Mouse (Mus musculus) small intestine, adult 2 months (tissue): ENCODE measurements at regions not wholly inside any gene's neighbourhood (a gene's known extent, or its start where the extent isn't known, plus 50 kb on each side); places are given as distances from the start of the nearest gene placed in this dataset.

Experiments used
- CTCF ChIP-seq: fragments of 200-500 bp; IDR thresholded peaks from 2 replicates; pipeline ENCODE4 v1.5.1; 2012; ENCODE audit warnings: low read depth, mild to moderate bottlenecking, control low read depth, inconsistent platforms, low read length, moderate library complexity, mixed read lengths; ENCODE audit not compliant: insufficient replicate concordance, insufficient read length; ENCODE audit errors: extremely low read depth
- POLR2A ChIP-seq: fragments of 200-500 bp; IDR thresholded peaks from 2 replicates; pipeline ENCODE4 v1.6.1; 2012; ENCODE audit warnings: low read depth, mild to moderate bottlenecking, control low read depth, inconsistent platforms, low read length, moderate library complexity

- TF ChIP-seq CTCF, result no peak
- no peak for TF ChIP-seq POLR2A
Observed at GRCm38 (mm10) chr13:90292124-90292523, 202.7 kb upstream of the Xrcc4 start.
